Mouse (Mus musculus): ENCODE data around the gene Gm28551. TPM values are rescaled to one million over a fixed set of nuclear protein-coding genes. Genes with fewer than 3 reads are reported as not detected.
"Not testable (repeated sequence)": the region's sequence is repeated elsewhere in the genome, so short reads cannot be mapped to it uniquely, and the experiment has no call there.

The Gm28551 gene
- polyA plus RNA-seq, 2 experiments = 0.47 to 1.1 TPM

DNA sequence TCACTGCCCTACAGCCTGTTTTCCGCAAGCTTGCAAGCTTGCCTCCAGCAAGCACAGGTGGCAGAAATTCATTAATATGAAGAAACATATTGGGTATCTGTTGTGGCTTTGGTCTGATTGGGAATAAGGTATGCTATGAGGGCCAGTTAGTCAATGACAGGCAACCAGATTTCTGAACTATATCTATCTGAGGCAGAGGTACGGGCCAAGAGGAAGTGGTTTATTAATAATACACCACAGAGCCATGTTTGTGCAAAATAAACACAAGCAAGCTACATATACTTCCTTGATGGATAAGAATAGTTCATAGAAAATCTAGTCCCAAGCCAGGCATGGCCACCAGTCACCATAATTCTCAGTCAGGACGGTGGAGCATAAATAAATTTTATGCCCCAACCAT lies 25.3 kb upstream of the Gm28551 start:
- 79% methylated on average over 3 of the region's 3 CpGs for WGBS

DNA sequence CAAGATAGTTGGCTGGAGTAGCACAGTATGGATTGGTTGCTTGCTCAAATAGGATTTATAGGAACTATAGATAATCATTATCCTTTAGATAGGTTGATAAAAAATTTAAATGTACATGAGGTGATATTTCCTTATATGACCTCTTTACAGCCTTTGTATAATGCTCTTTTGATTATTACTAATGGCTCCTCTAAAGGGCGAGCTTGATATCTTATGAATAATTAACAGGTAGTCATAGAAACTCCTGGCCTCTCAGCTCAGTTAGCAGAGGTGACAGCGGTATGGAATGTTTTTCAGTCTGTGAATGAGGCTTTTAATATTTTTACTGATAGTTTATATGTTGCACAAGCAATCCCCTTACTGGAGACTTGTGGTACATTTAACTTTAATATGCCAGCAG lies 23.5 kb upstream of the Gm28551 start:
- H3K4me3 ChIP-seq (replicated peaks; ENCODE audit: low read length); H3K4me1 ChIP-seq (ENCODE audit: control insufficient read depth, insufficient read depth, low read length); H3K9ac ChIP-seq (ENCODE audit: low read depth, low read length, severe bottlenecking): not testable (repeated sequence)

More for the DNA sequence above, 25.3 kb upstream of the Gm28551 start:
- H3K4me3 ChIP-seq (replicated peaks; ENCODE audit: low read length) = no peak overlapping the region
- H3K36me3 ChIP-seq (ENCODE audit: control insufficient read depth, insufficient read depth, low read length) = no peaks in the 10 kb centered on the region
- no peak for ATAC-seq (ENCODE audit: low FRiP score, low read depth)
- H3K4me1 ChIP-seq (ENCODE audit: control insufficient read depth, insufficient read depth, low read length) = no peaks in the 10 kb centered on the region
- H3K4me2 ChIP-seq (replicated peaks; ENCODE audit: low read depth, low read length, severe bottlenecking) = no peak overlapping the region
- H3K27me3 ChIP-seq (ENCODE audit: control insufficient read depth, insufficient read depth, low read length) = no peaks in the 10 kb centered on the region
- H3K9ac ChIP-seq (ENCODE audit: low read depth, low read length, severe bottlenecking) = no peak overlapping the region
- no peak overlapping the region for H3K27ac ChIP-seq (replicated peaks; ENCODE audit: low read depth, low read length)
- no peak for TF ChIP-seq POLR2A (IDR thresholded peaks at IDR 0.05; ENCODE audit: borderline replicate concordance, extremely low read depth, insufficient read depth, insufficient read length)
- no peak for DNase-seq (ENCODE audit: low spot score)
- no peaks in the 10 kb centered on the region for H3K9me3 ChIP-seq (ENCODE audit: control insufficient read depth, low read length)

DNA sequence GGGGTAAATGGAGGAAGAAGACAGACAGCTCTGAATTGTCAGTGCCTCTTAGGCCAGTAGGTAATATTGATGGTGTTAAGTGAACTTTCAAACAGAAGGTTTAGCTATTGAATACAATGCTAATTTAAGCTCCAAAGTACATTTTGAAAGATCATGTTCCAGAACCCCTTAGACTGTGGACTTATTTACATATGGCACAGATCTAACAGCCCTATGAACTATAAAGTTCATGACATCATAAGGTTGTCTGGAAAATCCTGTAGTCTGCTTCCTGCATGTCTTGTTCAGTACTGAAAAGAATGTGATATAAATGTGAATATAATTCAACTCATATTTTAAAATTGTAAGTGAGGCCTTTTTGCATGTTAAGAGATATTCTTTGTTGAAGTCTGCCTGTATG lies 6.5 kb upstream of the Gm28551 start:
- no peaks in the 10 kb centered on the region for H3K4me1 ChIP-seq (ENCODE audit: control insufficient read depth, insufficient read depth, low read length)
- no peak overlapping the region for H3K4me3 ChIP-seq (replicated peaks; ENCODE audit: low read length)
- no peak for TF ChIP-seq POLR2A (IDR thresholded peaks at IDR 0.05; ENCODE audit: borderline replicate concordance, extremely low read depth, insufficient read depth, insufficient read length)
- no peak for ATAC-seq (ENCODE audit: low FRiP score, low read depth)
- no peaks in the 10 kb centered on the region for H3K9me3 ChIP-seq (ENCODE audit: control insufficient read depth, low read length)
- no peak for DNase-seq (ENCODE audit: low spot score)
- no peak overlapping the region for H3K4me2 ChIP-seq (replicated peaks; ENCODE audit: low read depth, low read length, severe bottlenecking)
- H3K27ac ChIP-seq (replicated peaks; ENCODE audit: low read depth, low read length) = no peak overlapping the region
- H3K36me3 ChIP-seq (ENCODE audit: control insufficient read depth, insufficient read depth, low read length) = no peaks in the 10 kb centered on the region
- H3K27me3 ChIP-seq (ENCODE audit: control insufficient read depth, insufficient read depth, low read length) = no peaks in the 10 kb centered on the region
- H3K9ac ChIP-seq (ENCODE audit: low read depth, low read length, severe bottlenecking) = no peak overlapping the region

More for the DNA sequence above, 23.5 kb upstream of the Gm28551 start:
- not testable (repeated sequence) for H3K27me3 ChIP-seq (ENCODE audit: control insufficient read depth, insufficient read depth, low read length); ATAC-seq (ENCODE audit: low FRiP score, low read depth); DNase-seq (ENCODE audit: low spot score); H3K36me3 ChIP-seq (ENCODE audit: control insufficient read depth, insufficient read depth, low read length); H3K27ac ChIP-seq (replicated peaks; ENCODE audit: low read depth, low read length); H3K9me3 ChIP-seq (ENCODE audit: control insufficient read depth, low read length); H3K4me2 ChIP-seq (replicated peaks; ENCODE audit: low read depth, low read length, severe bottlenecking)
- 89% methylated on average over 2 of the region's 2 CpGs for WGBS

DNA sequence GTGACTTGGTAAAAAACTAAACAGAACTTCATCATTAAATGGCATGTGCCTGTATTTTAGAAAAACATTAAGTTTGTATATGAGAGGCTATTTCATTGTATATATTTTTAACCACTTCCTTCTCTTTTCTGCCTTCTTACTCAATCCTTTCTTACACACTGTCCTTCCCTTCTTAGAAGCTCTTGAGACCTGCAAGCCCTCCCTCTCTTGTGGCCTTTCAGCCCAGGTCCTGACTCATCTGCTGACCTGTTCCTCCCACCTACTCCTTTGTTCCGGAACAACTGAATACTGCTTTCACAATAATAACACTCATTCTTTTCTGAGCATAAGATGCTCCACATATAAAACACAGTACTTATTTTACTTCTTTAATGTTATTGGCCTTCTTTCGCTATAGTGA lies 11.4 kb downstream of the Gm28551 start:
- Histone ChIP-seq H3K9ac (ENCODE audit: low read depth, low read length, severe bottlenecking) (no peak overlapping the region), H3K4me3 (replicated peaks; ENCODE audit: low read length) (no peak overlapping the region), H3K9me3 (ENCODE audit: control insufficient read depth, low read length) (no peaks in the 10 kb centered on the region; the same call in 1 of the 2 replicates), H3K36me3 (ENCODE audit: control insufficient read depth, insufficient read depth, low read length) (peaks cover 38% of the 10 kb centered on the region), H3K4me2 (replicated peaks; ENCODE audit: low read depth, low read length, severe bottlenecking) (no peak overlapping the region), H3K27me3 (ENCODE audit: control insufficient read depth, insufficient read depth, low read length) (no peaks in the 10 kb centered on the region), H3K27ac (replicated peaks; ENCODE audit: low read depth, low read length) (no peak overlapping the region), H3K4me1 (ENCODE audit: control insufficient read depth, insufficient read depth, low read length) (no peaks in the 10 kb centered on the region)
- DNase-seq (ENCODE audit: low spot score) (no peak), ATAC-seq (ENCODE audit: low FRiP score, low read depth) (no peak)
- WGBS = 97% methylated on average over 2 of the region's 2 CpGs
- TF ChIP-seq POLR2A (IDR thresholded peaks at IDR 0.05; ENCODE audit: borderline replicate concordance, extremely low read depth, insufficient read depth, insufficient read length) = no peak

DNA sequence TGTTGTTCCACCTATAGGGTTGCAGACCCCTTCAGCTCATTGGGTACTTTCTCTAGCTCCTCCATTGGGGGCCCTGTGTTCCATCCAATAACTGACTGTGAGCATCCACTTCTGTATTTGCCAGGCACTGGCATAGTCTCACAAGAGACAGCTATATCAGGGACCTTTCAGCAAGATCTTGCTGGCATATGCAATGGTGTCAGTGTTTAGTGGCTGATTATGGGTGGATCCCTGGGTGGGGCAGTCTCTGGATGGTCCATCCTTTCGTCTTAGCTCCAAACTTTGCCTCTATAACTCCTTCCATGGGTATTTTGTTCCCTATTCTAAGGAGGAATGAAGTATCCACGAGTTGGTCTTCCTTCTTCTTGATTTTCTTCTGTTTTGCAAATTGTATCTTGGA lies 15.1 kb downstream of the Gm28551 start:
- H3K9ac ChIP-seq (ENCODE audit: low read depth, low read length, severe bottlenecking); H3K4me1 ChIP-seq (ENCODE audit: control insufficient read depth, insufficient read depth, low read length); ATAC-seq (ENCODE audit: low FRiP score, low read depth); H3K27ac ChIP-seq (replicated peaks; ENCODE audit: low read depth, low read length); H3K9me3 ChIP-seq (ENCODE audit: control insufficient read depth, low read length); DNase-seq (ENCODE audit: low spot score); H3K36me3 ChIP-seq (ENCODE audit: control insufficient read depth, insufficient read depth, low read length); H3K4me2 ChIP-seq (replicated peaks; ENCODE audit: low read depth, low read length, severe bottlenecking); H3K27me3 ChIP-seq (ENCODE audit: control insufficient read depth, insufficient read depth, low read length); H3K4me3 ChIP-seq (replicated peaks; ENCODE audit: low read length): not testable (repeated sequence)
- WGBS = 73% methylated on average over 2 of the region's 2 CpGs

DNA sequence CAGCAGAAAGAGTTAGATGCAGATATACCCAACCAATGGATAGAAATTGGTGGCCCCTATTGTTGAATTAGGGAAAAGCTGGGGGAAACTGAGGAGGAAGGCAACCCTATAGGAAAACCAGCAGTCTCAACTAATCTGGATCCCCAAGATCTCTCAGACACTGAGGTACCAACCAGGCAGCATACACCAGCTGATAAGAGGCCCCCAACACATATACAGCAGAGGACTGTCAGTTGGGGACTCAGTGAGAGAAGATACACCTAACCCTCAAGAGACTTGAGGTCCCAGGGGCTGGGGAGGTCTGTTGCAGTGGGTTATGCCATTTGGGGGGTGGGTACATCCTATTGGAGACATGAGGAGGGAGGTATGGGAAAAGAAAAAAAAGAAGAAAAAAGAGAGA lies 17.0 kb downstream of the Gm28551 start:
- H3K36me3 ChIP-seq (ENCODE audit: control insufficient read depth, insufficient read depth, low read length) = no peaks in the 10 kb centered on the region
- H3K27ac ChIP-seq (replicated peaks; ENCODE audit: low read depth, low read length) = no peak overlapping the region
- ATAC-seq (ENCODE audit: low FRiP score, low read depth) (no peak), DNase-seq (ENCODE audit: low spot score) (no peak)
- TF ChIP-seq POLR2A (IDR thresholded peaks at IDR 0.05; ENCODE audit: borderline replicate concordance, extremely low read depth, insufficient read depth, insufficient read length) = no peak
- H3K4me2 ChIP-seq (replicated peaks; ENCODE audit: low read depth, low read length, severe bottlenecking) = no peak overlapping the region
- H3K4me3 ChIP-seq (replicated peaks; ENCODE audit: low read length) = no peak overlapping the region
- no peaks in the 10 kb centered on the region for H3K9me3 ChIP-seq (ENCODE audit: control insufficient read depth, low read length)
- H3K4me1 ChIP-seq (ENCODE audit: control insufficient read depth, insufficient read depth, low read length) = no peaks in the 10 kb centered on the region
- no peak overlapping the region for H3K9ac ChIP-seq (ENCODE audit: low read depth, low read length, severe bottlenecking)
- no peaks in the 10 kb centered on the region for H3K27me3 ChIP-seq (ENCODE audit: control insufficient read depth, insufficient read depth, low read length)

DNA sequence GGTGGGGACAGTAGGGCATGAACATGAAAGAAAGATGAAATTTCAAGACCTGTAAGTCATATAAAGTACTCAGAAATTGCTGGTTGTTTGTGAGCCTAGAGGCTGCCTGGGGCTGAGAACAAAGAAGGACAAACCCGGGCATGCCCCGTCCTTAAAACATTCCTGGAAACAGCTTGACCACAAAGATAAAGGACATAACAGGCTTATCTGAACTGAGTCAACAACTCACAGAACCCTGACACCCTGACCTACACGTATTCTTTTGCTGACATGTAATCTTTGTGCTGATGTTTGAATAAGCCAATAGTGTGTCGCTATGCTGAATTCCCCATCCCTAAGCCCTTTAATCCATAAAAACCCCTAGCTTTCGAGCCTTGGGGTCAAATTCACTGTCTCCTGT lies 18.9 kb downstream of the Gm28551 start:
- H3K4me3 ChIP-seq (replicated peaks; ENCODE audit: low read length); H3K9ac ChIP-seq (ENCODE audit: low read depth, low read length, severe bottlenecking); DNase-seq (ENCODE audit: low spot score); ATAC-seq (ENCODE audit: low FRiP score, low read depth); H3K36me3 ChIP-seq (ENCODE audit: control insufficient read depth, insufficient read depth, low read length); H3K9me3 ChIP-seq (ENCODE audit: control insufficient read depth, low read length); H3K4me1 ChIP-seq (ENCODE audit: control insufficient read depth, insufficient read depth, low read length); H3K4me2 ChIP-seq (replicated peaks; ENCODE audit: low read depth, low read length, severe bottlenecking); H3K27me3 ChIP-seq (ENCODE audit: control insufficient read depth, insufficient read depth, low read length); H3K27ac ChIP-seq (replicated peaks; ENCODE audit: low read depth, low read length): not testable (repeated sequence)
- WGBS = 88% methylated on average over 5 of the region's 5 CpGs

Data from limb, embryonic 14.5 days (tissue).